Mouse (Mus musculus): Measurements from ENCODE around the gene Tlnrd1. TPM values are rescaled to one million over a fixed set of nuclear protein-coding genes. Genes with fewer than 3 reads are reported as not detected.

The Tlnrd1 gene
- polyA plus RNA-seq, 1 experiment, result 31.5 TPM

DNA sequence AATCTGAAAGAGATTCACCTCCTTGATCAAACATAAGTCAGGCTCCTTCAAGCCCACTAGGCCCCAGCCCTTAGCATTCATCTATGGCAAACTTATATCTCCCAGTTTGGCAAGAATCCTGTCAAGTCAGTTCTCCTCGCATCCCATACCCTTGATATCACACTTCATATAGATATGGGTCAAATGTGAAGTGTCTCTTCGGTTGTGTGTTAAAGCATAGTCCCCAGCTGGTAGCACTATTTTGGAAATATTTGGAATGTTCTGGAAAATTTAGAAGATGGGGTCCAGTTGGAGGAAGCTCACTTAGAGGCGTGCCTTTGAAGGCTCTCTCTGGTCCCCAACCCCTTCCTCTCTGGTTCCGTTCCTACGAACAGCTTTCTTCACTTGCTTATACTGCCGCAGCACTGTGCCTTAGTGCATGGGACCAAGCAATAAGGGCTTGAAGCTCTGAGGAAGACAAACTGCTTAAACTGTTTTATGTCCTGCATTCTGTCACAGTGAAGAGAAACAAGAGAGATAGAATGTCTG, 29.4 kb upstream of the Tlnrd1 start:
- Histone ChIP-seq H3K4me3 (ENCODE audit: insufficient read depth, poor library complexity, severe bottlenecking) (no peak overlapping the region), H3K27me3 (ENCODE audit: control insufficient read depth, insufficient read depth, insufficient read length) (no peaks in the 10 kb centered on the region), H3K79me2 (ENCODE audit: control insufficient read depth, insufficient read depth) (no peaks in the 10 kb centered on the region), H3K36me3 (ENCODE audit: control insufficient read depth, insufficient read depth) (no peaks in the 10 kb centered on the region), H3ac (ENCODE audit: control insufficient read depth, insufficient read length, low read depth) (no peak overlapping the region), H3K79me3 (ENCODE audit: low read depth) (no peaks in the 10 kb centered on the region)
- TF ChIP-seq FOSL1 (IDR thresholded peaks at IDR 0.05; ENCODE audit: insufficient read depth, low read length, poor library complexity, severe bottlenecking) (no peak), USF1 (IDR thresholded peaks at IDR 0.05; ENCODE audit: low read depth) (no peak), MYOG (IDR thresholded peaks at IDR 0.05; ENCODE audit: control insufficient read depth, extremely low read depth, insufficient read length) (no peak), CTCF (IDR thresholded peaks at IDR 0.05; ENCODE audit: control insufficient read depth, insufficient read depth, insufficient read length) (no peak), CEBPB (IDR thresholded peaks at IDR 0.05; ENCODE audit: low read depth) (no peak), MYOD1 (IDR thresholded peaks at IDR 0.05; ENCODE audit: control insufficient read depth, insufficient read length, low read depth) (no peak), MAX (IDR thresholded peaks at IDR 0.05) (no peak)

DNA sequence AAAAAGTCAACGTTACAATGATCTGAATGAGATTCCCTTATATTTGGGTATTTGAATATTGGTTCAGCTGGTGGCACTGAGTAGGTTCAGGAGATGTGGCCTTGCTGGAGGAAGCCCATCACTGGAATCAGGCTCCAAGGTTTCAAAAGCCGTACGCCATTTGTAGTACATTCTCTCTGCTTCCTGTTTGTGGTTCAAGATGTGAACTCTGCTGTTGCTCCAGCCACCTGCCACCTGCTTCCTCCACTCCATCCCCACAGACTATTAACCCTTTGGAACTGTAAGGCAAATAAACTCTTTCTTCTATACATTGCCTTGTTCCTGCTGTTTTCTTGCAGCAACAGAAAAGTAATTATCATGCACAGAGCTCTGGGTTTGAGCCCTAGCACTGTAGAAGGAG, 27.8 kb upstream of the Tlnrd1 start:
- H3K36me3 ChIP-seq (ENCODE audit: control insufficient read depth, insufficient read depth), result no peaks in the 10 kb centered on the region
- TF ChIP-seq MAX (IDR thresholded peaks at IDR 0.05) (no peak), MYOG (IDR thresholded peaks at IDR 0.05; ENCODE audit: control insufficient read depth, extremely low read depth, insufficient read length) (no peak), MYOD1 (IDR thresholded peaks at IDR 0.05; ENCODE audit: control insufficient read depth, insufficient read length, low read depth) (no peak)
- no peaks in the 10 kb centered on the region for H3K79me2 ChIP-seq (ENCODE audit: control insufficient read depth, insufficient read depth)
- H3K27me3 ChIP-seq (ENCODE audit: control insufficient read depth, insufficient read depth, insufficient read length), result no peaks in the 10 kb centered on the region
- H3K4me3 ChIP-seq (ENCODE audit: insufficient read depth, poor library complexity, severe bottlenecking), result no peak overlapping the region
- no peaks in the 10 kb centered on the region for H3K79me3 ChIP-seq (ENCODE audit: low read depth)
- H3ac ChIP-seq (ENCODE audit: control insufficient read depth, insufficient read length, low read depth), result no peak overlapping the region

DNA sequence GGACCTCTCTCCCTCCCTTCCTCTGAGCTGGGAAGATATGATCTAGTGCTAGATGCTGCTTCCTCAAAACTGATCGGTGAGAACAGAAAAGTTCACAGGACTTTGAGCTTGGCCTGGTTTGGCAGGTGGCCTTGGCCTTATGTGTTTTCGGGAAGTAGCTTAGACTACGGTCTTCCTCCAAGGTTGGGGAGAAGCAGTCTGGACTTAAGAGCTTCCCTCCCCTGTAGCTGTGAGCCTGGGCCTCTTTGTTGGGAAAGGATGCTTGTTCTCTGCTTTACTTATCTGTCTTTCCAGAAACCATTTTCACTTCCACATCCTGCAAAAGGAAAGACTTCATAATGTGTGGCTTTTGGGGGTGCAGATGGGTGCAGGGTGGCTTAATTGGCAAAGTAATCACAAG, 20.7 kb upstream of the Tlnrd1 start:
- H3K36me3 ChIP-seq (ENCODE audit: control insufficient read depth, insufficient read depth), result no peaks in the 10 kb centered on the region
- TF ChIP-seq MYOG (IDR thresholded peaks at IDR 0.05; ENCODE audit: control insufficient read depth, extremely low read depth, insufficient read length) (no peak), CEBPB (IDR thresholded peaks at IDR 0.05; ENCODE audit: low read depth) (no peak), USF1 (IDR thresholded peaks at IDR 0.05; ENCODE audit: low read depth) (no peak), CTCF (IDR thresholded peaks at IDR 0.05; ENCODE audit: control insufficient read depth, insufficient read depth, insufficient read length) (no peak), FOSL1 (IDR thresholded peaks at IDR 0.05; ENCODE audit: insufficient read depth, low read length, poor library complexity, severe bottlenecking) (no peak), MYOD1 (IDR thresholded peaks at IDR 0.05; ENCODE audit: control insufficient read depth, insufficient read length, low read depth) (no peak), MAX (IDR thresholded peaks at IDR 0.05) (no peak)
- H3K79me3 ChIP-seq (ENCODE audit: low read depth), result no peaks in the 10 kb centered on the region
- no peaks in the 10 kb centered on the region for H3K27me3 ChIP-seq (ENCODE audit: control insufficient read depth, insufficient read depth, insufficient read length)
- no peak overlapping the region for H3ac ChIP-seq (ENCODE audit: control insufficient read depth, insufficient read length, low read depth)
- H3K4me3 ChIP-seq (ENCODE audit: insufficient read depth, poor library complexity, severe bottlenecking), result no peak overlapping the region
- no peaks in the 10 kb centered on the region for H3K79me2 ChIP-seq (ENCODE audit: control insufficient read depth, insufficient read depth)

DNA sequence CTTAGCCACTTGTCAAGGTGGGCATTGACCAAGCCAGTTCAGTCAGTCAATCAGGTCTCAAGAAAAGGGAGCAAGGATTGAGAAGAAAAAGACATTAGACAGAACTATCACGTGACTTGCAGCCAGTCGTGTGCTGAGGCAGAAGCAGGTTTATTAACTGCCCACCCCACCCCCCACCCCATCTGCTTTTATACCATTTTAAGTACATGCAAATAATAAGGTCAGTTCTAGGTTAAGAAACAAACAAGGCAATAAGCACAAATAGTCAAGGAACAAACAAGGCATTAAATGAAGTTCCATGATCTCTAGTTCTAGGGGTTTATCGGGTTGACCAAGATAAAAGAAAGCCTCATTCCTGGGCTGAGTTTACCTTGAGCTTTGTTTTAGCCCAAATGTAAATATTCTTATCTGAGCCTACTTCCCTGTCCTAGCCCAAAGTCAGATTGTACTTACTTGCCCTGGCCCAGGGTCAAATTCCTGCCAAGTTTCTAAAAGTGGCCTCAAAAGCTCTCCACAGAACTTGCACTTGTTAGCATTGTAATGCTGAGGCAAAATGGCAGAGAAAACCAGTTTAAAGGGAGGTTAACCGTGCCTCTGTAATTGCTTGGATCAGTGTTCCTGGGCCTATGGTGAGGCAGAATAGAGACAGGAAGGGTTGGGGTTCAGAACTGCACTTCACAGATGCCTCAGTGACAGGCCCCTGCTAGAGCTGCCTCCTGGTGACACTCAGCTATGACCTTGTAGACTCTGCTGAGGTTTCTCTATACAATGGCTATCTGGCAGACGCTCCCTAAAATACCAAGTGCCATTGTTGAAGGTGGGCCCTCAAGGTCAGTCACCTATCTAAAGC, 18.4 kb upstream of the Tlnrd1 start:
- Histone ChIP-seq H3K36me3 (ENCODE audit: control insufficient read depth, insufficient read depth) (peaks cover 19% of the 10 kb centered on the region), H3K27me3 (ENCODE audit: control insufficient read depth, insufficient read depth, insufficient read length) (no peaks in the 10 kb centered on the region), H3K4me3 (ENCODE audit: insufficient read depth, poor library complexity, severe bottlenecking) (no peak overlapping the region), H3K79me3 (ENCODE audit: low read depth) (no peaks in the 10 kb centered on the region), H3ac (ENCODE audit: control insufficient read depth, insufficient read length, low read depth) (no peak overlapping the region), H3K79me2 (ENCODE audit: control insufficient read depth, insufficient read depth) (no peaks in the 10 kb centered on the region)
- TF ChIP-seq MYOD1 (IDR thresholded peaks at IDR 0.05; ENCODE audit: control insufficient read depth, insufficient read length, low read depth) (no peak), CEBPB (IDR thresholded peaks at IDR 0.05; ENCODE audit: low read depth) (no peak)

DNA sequence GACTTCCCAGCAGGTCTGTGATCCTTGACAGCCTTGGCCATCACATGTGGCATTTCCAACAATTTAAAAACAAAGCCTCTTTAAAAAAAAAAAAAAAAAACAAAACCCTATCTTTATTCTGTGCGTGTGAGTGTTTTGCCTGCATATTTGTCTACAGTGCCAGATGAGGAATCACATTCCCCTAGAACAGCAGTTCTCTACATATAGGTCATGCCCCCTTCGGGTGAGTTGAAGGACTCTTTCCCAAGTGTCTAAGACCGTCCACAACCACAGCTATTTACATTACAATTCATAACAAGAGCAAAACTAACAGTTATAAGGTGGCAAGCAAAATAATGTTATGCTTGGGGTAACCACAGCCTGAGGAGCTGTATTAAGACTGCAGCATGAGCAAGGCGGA, 17.3 kb upstream of the Tlnrd1 start:
- H3K4me3 ChIP-seq (ENCODE audit: insufficient read depth, poor library complexity, severe bottlenecking), result no peak overlapping the region
- TF ChIP-seq FOSL1 (IDR thresholded peaks at IDR 0.05; ENCODE audit: insufficient read depth, low read length, poor library complexity, severe bottlenecking) (no peak), USF1 (IDR thresholded peaks at IDR 0.05; ENCODE audit: low read depth) (no peak), MAX (IDR thresholded peaks at IDR 0.05) (no peak), MYOD1 (IDR thresholded peaks at IDR 0.05; ENCODE audit: control insufficient read depth, insufficient read length, low read depth) (no peak), MYOG (IDR thresholded peaks at IDR 0.05; ENCODE audit: control insufficient read depth, extremely low read depth, insufficient read length) (no peak), CTCF (IDR thresholded peaks at IDR 0.05; ENCODE audit: control insufficient read depth, insufficient read depth, insufficient read length) (no peak), CEBPB (IDR thresholded peaks at IDR 0.05; ENCODE audit: low read depth) (no peak)

DNA sequence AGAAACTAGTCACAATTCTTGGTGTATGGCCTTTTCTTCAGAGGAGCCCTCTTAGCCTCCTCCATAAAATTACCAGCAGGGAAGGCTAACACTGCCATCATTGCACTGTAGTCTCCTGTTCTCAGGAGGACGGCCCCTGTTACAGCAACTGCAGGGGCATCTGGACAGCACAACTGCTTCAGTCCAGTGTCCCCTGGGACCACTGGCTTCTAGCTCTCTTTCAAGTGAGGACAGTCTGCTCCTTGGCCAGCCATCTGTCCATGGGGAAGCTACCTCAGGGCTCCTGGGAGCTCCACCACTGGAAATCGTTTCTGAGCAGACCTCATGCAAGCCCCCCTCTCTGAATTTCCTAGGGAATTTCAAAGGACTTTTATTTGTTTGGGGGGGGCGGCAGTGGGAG, 16.4 kb upstream of the Tlnrd1 start:
- H3K36me3 ChIP-seq (ENCODE audit: control insufficient read depth, insufficient read depth), result peaks cover 35% of the 10 kb centered on the region
- H3K4me3 ChIP-seq (ENCODE audit: insufficient read depth, poor library complexity, severe bottlenecking), result no peak overlapping the region
- TF ChIP-seq CTCF (IDR thresholded peaks at IDR 0.05; ENCODE audit: control insufficient read depth, insufficient read depth, insufficient read length), result no peak
- no peak for TF ChIP-seq MYOD1 (IDR thresholded peaks at IDR 0.05; ENCODE audit: control insufficient read depth, insufficient read length, low read depth)
- no peak for TF ChIP-seq USF1 (IDR thresholded peaks at IDR 0.05; ENCODE audit: low read depth)
- TF ChIP-seq FOSL1 (IDR thresholded peaks at IDR 0.05; ENCODE audit: insufficient read depth, low read length, poor library complexity, severe bottlenecking), result no peak
- TF ChIP-seq MAX (IDR thresholded peaks at IDR 0.05), result no peak
- no peak for TF ChIP-seq CEBPB (IDR thresholded peaks at IDR 0.05; ENCODE audit: low read depth)
- no peak for TF ChIP-seq MYOG (IDR thresholded peaks at IDR 0.05; ENCODE audit: control insufficient read depth, extremely low read depth, insufficient read length)
- H3K27me3 ChIP-seq (ENCODE audit: control insufficient read depth, insufficient read depth, insufficient read length), result no peaks in the 10 kb centered on the region
- H3K79me2 ChIP-seq (ENCODE audit: control insufficient read depth, insufficient read depth), result peaks cover 3% of the 10 kb centered on the region
- H3K79me3 ChIP-seq (ENCODE audit: low read depth), result peaks cover 1% of the 10 kb centered on the region
- no peak overlapping the region for H3ac ChIP-seq (ENCODE audit: control insufficient read depth, insufficient read length, low read depth)

More for the DNA sequence above, 17.3 kb upstream of the Tlnrd1 start:
- Histone ChIP-seq H3K36me3 (ENCODE audit: control insufficient read depth, insufficient read depth) (peaks cover 26% of the 10 kb centered on the region), H3ac (ENCODE audit: control insufficient read depth, insufficient read length, low read depth) (no peak overlapping the region), H3K79me3 (ENCODE audit: low read depth) (no peaks in the 10 kb centered on the region), H3K27me3 (ENCODE audit: control insufficient read depth, insufficient read depth, insufficient read length) (no peaks in the 10 kb centered on the region), H3K79me2 (ENCODE audit: control insufficient read depth, insufficient read depth) (no peaks in the 10 kb centered on the region)

All from C2C12 (cell line).